Mouse (Mus musculus): ENCODE data around the gene Mrgpra4. TPM values are rescaled to one million over a fixed set of nuclear protein-coding genes. Genes with fewer than 3 reads are reported as not detected.

Mrgpra4 gene
- not detected for total RNA-seq (2021)

- DNase-seq: no peak
Measured at GRCm38 (mm10) chr7:47981995-47982394, at the start of gene Mrgpra4. Mrgpra4 (minus strand) TSS chr7:47982095.

- no peak for DNase-seq
Measured at GRCm38 (mm10) chr7:48027497-48027896, 45.6 kb upstream of the Mrgpra4 start, which contains the start of gene Mrgprx1. Mrgprx1 (minus strand) TSS chr7:48027597.

- no peak for DNase-seq
Measured at GRCm38 (mm10) chr7:48017874-48018273, 36.0 kb upstream of the Mrgpra4 start.

- DNase-seq: no peak
Measured at GRCm38 (mm10) chr7:47995689-47996088, 13.8 kb upstream of the Mrgpra4 start.

- DNase-seq: no peak
Measured at GRCm38 (mm10) chr7:47986752-47987151, 4.9 kb upstream of the Mrgpra4 start.

Other genes with a start within 250 kb of the Mrgpra4 start
- not detected for gene Mrgprx1, start 45.5 kb upstream of the Mrgpra4 start, total RNA-seq (2021)
- gene Mrgprb5, start 186.9 kb upstream of the Mrgpra4 start, total RNA-seq (2021): not detected
- gene Mrgprb4, start 217.2 kb upstream of the Mrgpra4 start, total RNA-seq (2021): not detected